8 mouse cellular contexts compared by ENCODE assay signal in genomic region chr12:72084261-72085023, GRCm38 (mm10). TPM values are rescaled to one million over a fixed set of nuclear protein-coding genes. Genes with fewer than 3 reads are reported as not detected.
DNase-seq lines count a peak whose midpoint lies in the region; ATAC-seq lines count a peak whose summit lies in the region.

No protein-coding gene starts in this region.

- peaks cover 34% of the 10 kb centered on the region for H3K4me1 ChIP-seq in kidney, embryonic 15.5 days

- no peaks in the 10 kb centered on the region for H3K9me3 ChIP-seq in kidney, embryonic 15.5 days (replicated peaks)

- WGBS in kidney, embryonic 15.5 days: 5% methylated on average over 46 of the region's 46 CpGs

- DNase-seq in left cerebral cortex, adult 11 months (ENCODE audit: low spot score): peak; percentile 16
- no peak for DNase-seq in left cerebral cortex, adult 8-10 months (ENCODE audit: low spot score in 2 of 2)
- peak; percentile 44 for DNase-seq in adipocyte (ENCODE audit: low spot score)
- DNase-seq in forelimb bud, embryonic 11.5 days (ENCODE audit: low read depth, low spot score): peak; percentile 36
- DNase-seq in yolk sac, embryonic 10.5 days (ENCODE audit: low spot score): peak; percentile 76
- DNase-seq in thymus, postnatal 10 days (ENCODE audit: low spot score in 2 of 2): no peak

- peak overlapping the region; percentile 95 for H3K4me2 ChIP-seq in kidney, embryonic 15.5 days

- peak overlapping the region; percentile 76 for H3K9ac ChIP-seq in kidney, embryonic 15.5 days

- H3K27me3 ChIP-seq in kidney, embryonic 15.5 days: no peaks in the 10 kb centered on the region

- peak overlapping the region; percentile 98 for H3K27ac ChIP-seq in kidney, embryonic 15.5 days

- peak overlapping the region; percentile 82 for H3K4me3 ChIP-seq in kidney, embryonic 15.5 days (replicated peaks)

- H3K36me3 ChIP-seq in kidney, embryonic 15.5 days: no peaks in the 10 kb centered on the region

- ATAC-seq in kidney, embryonic 15.5 days (replicated peaks; ENCODE audit: low FRiP score): peak; percentile 24
- ATAC-seq in megakaryocyte progenitor cell, adult 5-6 weeks (replicated peaks; ENCODE audit: poor library complexity): peak; percentile 3

RNA-seq across cellular contexts. Expression of gene L3hypdh, which starts 0.8 kb away (rescaled TPM):
- total RNA-seq in left cerebral cortex, adult 8-10 months (2022): 1 to 10 TPM; 2.2 to 4.5 (median 3.2) TPM
- polyA plus RNA-seq in kidney, embryonic 15.5 days (2015; fragmentation: Nextera tagmentation; extraction: Ambion mirVana): 22.4 and 23.7 TPM in 2 replicates
- total RNA-seq in megakaryocyte progenitor cell, adult 5-6 weeks (2015): 0.42 and 1.8 TPM in 2 replicates
- 0.84 and 1.7 TPM in 2 replicates for total RNA-seq in megakaryocyte progenitor cell, adult 5-6 weeks (2017)

RNA-seq across cellular contexts. Expression of gene Jkamp, which starts 0.9 kb away (rescaled TPM):
- total RNA-seq in left cerebral cortex, adult 8-10 months (2022): 10 to 100 TPM; 47.1 to 57.3 (median 55.3) TPM
- 83.0 and 86.2 TPM in 2 replicates for polyA plus RNA-seq in kidney, embryonic 15.5 days (2015; fragmentation: Nextera tagmentation; extraction: Ambion mirVana)
- 33.8 and 41.6 TPM in 2 replicates for total RNA-seq in megakaryocyte progenitor cell, adult 5-6 weeks (2015)
- total RNA-seq in megakaryocyte progenitor cell, adult 5-6 weeks (2017): 17.0 and 23.6 TPM in 2 replicates

RNA-seq across cellular contexts. Expression of gene Gpr135, which starts 13.5 kb away (rescaled TPM):
- total RNA-seq in left cerebral cortex, adult 8-10 months (2022): 10 to 100 TPM; 13.7 to 16.2 (median 14.6) TPM
- polyA plus RNA-seq in kidney, embryonic 15.5 days (2015; fragmentation: Nextera tagmentation; extraction: Ambion mirVana): 0.57 and 0.85 TPM in 2 replicates
- 0.32 TPM in 1 of 2 replicates, not detected in the other for total RNA-seq in megakaryocyte progenitor cell, adult 5-6 weeks (2015)
- total RNA-seq in megakaryocyte progenitor cell, adult 5-6 weeks (2017): 0.07 TPM in 1 of 2 replicates, not detected in the other

Comparison
In these comparisons a context has a peak if more than half of its experiments do, and no peak if none do; other contexts are left out.
1. DNase-seq: peak in left cerebral cortex, adult 11 months (single experiment), adipocyte (single experiment), forelimb bud, embryonic 11.5 days (single experiment) and yolk sac, embryonic 10.5 days (single experiment); none in left cerebral cortex, adult 8-10 months (0 of 2) and thymus, postnatal 10 days (0 of 2).
2. RNA of gene Gpr135, which starts 13.5 kb away (total RNA-seq): 13.7 to 16.2 TPM in left cerebral cortex, adult 8-10 months; 0.07 to 0.32 TPM in megakaryocyte progenitor cell, adult 5-6 weeks; every median in the first group is over 10 times any median in the second.